Mouse (Mus musculus) G1E (cell line): ENCODE results near the gene Mrpl48. TPM values are rescaled to one million over a fixed set of nuclear protein-coding genes. Genes with fewer than 3 reads are reported as not detected.

Experiments
- ATAC-seq: 2 replicates; pipeline ENCODE4 v1.8.0; 2016; ENCODE audit warnings: mild to moderate bottlenecking; ENCODE audit not compliant: insufficient number of reproducible peaks, poor library complexity, low FRiP score, severe bottlenecking; ENCODE audit errors: extremely low read depth
- DNase-seq: peaks from one replicate; pipeline ENCODE4 v3.0.0; 2012; ENCODE audit warnings: low spot score
- H3K27me3 ChIP-seq: 2 replicates; pipeline ENCODE4 v1.6.1; 2012; ENCODE audit warnings: mild to moderate bottlenecking, low read length, inconsistent platforms; ENCODE audit not compliant: insufficient read depth
- H3K36me3 ChIP-seq: replicated peaks from 2 replicates; pipeline ENCODE3; 2012; ENCODE audit warnings: mild to moderate bottlenecking, inconsistent platforms
- H3K4me1 ChIP-seq: 2 replicates; pipeline ENCODE4 v1.6.1; 2012; ENCODE audit warnings: low read depth, low read length, inconsistent platforms, mixed read lengths; ENCODE audit not compliant: insufficient read depth
- H3K4me3 ChIP-seq: 2 replicates; pipeline ENCODE4 v1.5.1; 2012; ENCODE audit warnings: low read depth, mild to moderate bottlenecking, inconsistent platforms, low read length, moderate library complexity, mixed read lengths
- H3K9me3 ChIP-seq: replicated peaks from 2 replicates; pipeline ENCODE4 v1.6.1; 2012; ENCODE audit warnings: inconsistent platforms
- CTCF ChIP-seq: IDR thresholded peaks from 2 replicates; pipeline ENCODE4 v1.5.1; 2012; ENCODE audit warnings: low read depth, low read length, inconsistent platforms, mixed read lengths
- GATA1 ChIP-seq: IDR thresholded peaks from 2 replicates; pipeline ENCODE4 v1.6.1; 2012; ENCODE audit warnings: borderline replicate concordance, low read length, inconsistent platforms, mixed read lengths
- GATA2 ChIP-seq: IDR thresholded peaks from 2 replicates; pipeline ENCODE4 v1.6.1; 2012; ENCODE audit warnings: low read depth, low read length, inconsistent platforms, borderline replicate concordance
- POLR2AphosphoS5 ChIP-seq: IDR thresholded peaks from 2 replicates; pipeline ENCODE4 v1.6.1; 2012; ENCODE audit warnings: low read depth, low read length, inconsistent platforms; ENCODE audit not compliant: insufficient replicate concordance
- TAL1 ChIP-seq: conservative IDR thresholded peaks from 2 replicates; pipeline ENCODE4 v1.6.1; 2012; ENCODE audit warnings: low read depth, low read length, inconsistent platforms, mixed read lengths
- polyA plus RNA-seq: library from polyadenylated mRNA; stranded (reverse); fragments of >175 nt; gene quantifications from 2 replicates; pipeline ENCODE4 v1.2.3, GENCODE M21; 2012
- total RNA-seq, 2 experiments: library from RNA; stranded (forward) in 1 of 2; stranded (reverse) in 1 of 2; fragments of 200-1000 nt in 1 of 2; fragments of >200 nt in 1 of 2; fragmentation: Nextera tagmentation in 1 of 2; gene quantifications; 2 replicates each; pipeline ENCODE4 v1.2.3; 2014 to 2017

Gene Mrpl48
- total and polyA plus RNA-seq, 3 experiments, result 1.7 to 46.0 (median 19.4) TPM

- H3K4me1 ChIP-seq, result peaks cover 72% of the 10 kb centered on the region
- DNase-seq (no peak), ATAC-seq (peak; percentile 11; the same call in 1 of the 2 replicates)
- peaks cover 37% of the 10 kb centered on the region for H3K36me3 ChIP-seq
- H3K27me3 ChIP-seq, result peaks cover 33% of the 10 kb centered on the region
- no peak overlapping the region for H3K4me3 ChIP-seq
- H3K9me3 ChIP-seq, result no peaks in the 10 kb centered on the region
- TF ChIP-seq CTCF (no peak), POLR2AphosphoS5 (peak; percentile 90), GATA1 (no peak), TAL1 (no peak), GATA2 (no peak)
Observed at GRCm38 (mm10) chr7:100502374-100502922, 105.7 kb downstream of the Mrpl48 start.

GRCm38 (mm10) chr7:100501844-100502373 lies 106.2 kb downstream of the Mrpl48 start:
- no peaks in the 10 kb centered on the region for H3K9me3 ChIP-seq
- peaks cover 43% of the 10 kb centered on the region for H3K36me3 ChIP-seq
- H3K27me3 ChIP-seq, result peaks cover 31% of the 10 kb centered on the region
- no peak for ATAC-seq
- H3K4me1 ChIP-seq, result peaks cover 78% of the 10 kb centered on the region
- TF ChIP-seq GATA2 (no peak), POLR2AphosphoS5 (no peak; the same call in 1 of the 2 replicates)
- no peak for DNase-seq
- H3K4me3 ChIP-seq, result no peak overlapping the region

- DNase-seq (no peak), ATAC-seq (no peak)
- Histone ChIP-seq H3K36me3 (peaks cover 49% of the 10 kb centered on the region), H3K4me3 (no peak overlapping the region; the same call in 1 of the 2 replicates), H3K27me3 (peaks cover 26% of the 10 kb centered on the region), H3K4me1 (peaks cover 81% of the 10 kb centered on the region), H3K9me3 (no peaks in the 10 kb centered on the region)
- TF ChIP-seq GATA2 (no peak), TAL1 (no peak), CTCF (no peak), GATA1 (no peak), POLR2AphosphoS5 (peak; percentile 44; the same call in 1 of the 2 replicates)
Observed at GRCm38 (mm10) chr7:100501027-100501843, 106.9 kb downstream of the Mrpl48 start.

- Histone ChIP-seq H3K4me3 (no peak overlapping the region; the same call in 1 of the 2 replicates), H3K27me3 (peaks cover 20% of the 10 kb centered on the region), H3K4me1 (peaks cover 88% of the 10 kb centered on the region), H3K36me3 (peaks cover 57% of the 10 kb centered on the region), H3K9me3 (no peaks in the 10 kb centered on the region)
- ATAC-seq (no peak), DNase-seq (no peak)
- TF ChIP-seq GATA2 (no peak), GATA1 (no peak), TAL1 (no peak), POLR2AphosphoS5 (no peak), CTCF (no peak)
Observed at GRCm38 (mm10) chr7:100500276-100500977, 107.7 kb downstream of the Mrpl48 start.

- peaks cover 94% of the 10 kb centered on the region for H3K4me1 ChIP-seq
Observed at GRCm38 (mm10) chr7:100499465-100499864, 108.6 kb downstream of the Mrpl48 start.

GRCm38 (mm10) chr7:100497982-100498381 lies 110.1 kb downstream of the Mrpl48 start:
- TF ChIP-seq POLR2AphosphoS5, result no peak
- TF ChIP-seq TAL1, result no peak
- TF ChIP-seq GATA2, result no peak
- no peak for TF ChIP-seq CTCF
- TF ChIP-seq GATA1, result no peak
- Histone ChIP-seq H3K27me3 (peaks cover 4% of the 10 kb centered on the region; the same call in 1 of the 2 replicates), H3K36me3 (peaks cover 73% of the 10 kb centered on the region), H3K9me3 (no peaks in the 10 kb centered on the region), H3K4me3 (peak overlapping the region; percentile 50; the same call in 1 of the 2 replicates), H3K4me1 (peaks cover 85% of the 10 kb centered on the region)
- ATAC-seq (no peak), DNase-seq (no peak)

More at GRCm38 (mm10) chr7:100499465-100499864, 108.6 kb downstream of the Mrpl48 start:
- H3K9me3 ChIP-seq, result no peaks in the 10 kb centered on the region
- peaks cover 66% of the 10 kb centered on the region for H3K36me3 ChIP-seq
- no peak for TF ChIP-seq GATA2
- no peak for TF ChIP-seq TAL1
- TF ChIP-seq GATA1, result no peak
- TF ChIP-seq POLR2AphosphoS5, result no peak
- no peak for TF ChIP-seq CTCF
- H3K4me3 ChIP-seq, result no peak overlapping the region
- ATAC-seq, result no peak
- H3K27me3 ChIP-seq, result peaks cover 13% of the 10 kb centered on the region
- no peak for DNase-seq
